Mouse (Mus musculus): ENCODE results near the gene Anxa2.

The Anxa2 gene

GRCm38 (mm10) chr9:69453066-69453900 lies at the start of gene Anxa2:
Gene Anxa2 (plus strand): TSS chr9:69453620.
- peak; percentile 96 for DNase-seq (ENCODE audit: low read depth)

GRCm38 (mm10) chr9:69404671-69405070 lies 48.7 kb upstream of the Anxa2 start:
- DNase-seq (ENCODE audit: low read depth) = no peak

GRCm38 (mm10) chr9:69419476-69419875 lies 33.9 kb upstream of the Anxa2 start:
- peak; percentile 61 for DNase-seq (ENCODE audit: low read depth)

GRCm38 (mm10) chr9:69430531-69430930 lies 22.9 kb upstream of the Anxa2 start:
- no peak for DNase-seq (ENCODE audit: low read depth)

GRCm38 (mm10) chr9:69431863-69432555 lies 21.4 kb upstream of the Anxa2 start:
- DNase-seq (ENCODE audit: low read depth) = peak; percentile 87

GRCm38 (mm10) chr9:69435194-69435593 lies 18.2 kb upstream of the Anxa2 start:
- no peak for DNase-seq (ENCODE audit: low read depth)

- no peak for DNase-seq (ENCODE audit: low read depth)
Observed at GRCm38 (mm10) chr9:69435662-69436061, 17.8 kb upstream of the Anxa2 start.

- DNase-seq (ENCODE audit: low read depth) = peak; percentile 68
Observed at GRCm38 (mm10) chr9:69439805-69440357, 13.5 kb upstream of the Anxa2 start.

- DNase-seq (ENCODE audit: low read depth) = peak; percentile 20
Observed at GRCm38 (mm10) chr9:69442471-69443038, 10.9 kb upstream of the Anxa2 start.

- peak; percentile 93 for DNase-seq (ENCODE audit: low read depth)
Observed at GRCm38 (mm10) chr9:69443203-69443602, 10.2 kb upstream of the Anxa2 start.

GRCm38 (mm10) chr9:69448801-69449200 lies 4.6 kb upstream of the Anxa2 start:
- DNase-seq (ENCODE audit: low read depth) = no peak

GRCm38 (mm10) chr9:69450636-69451035 lies 2.8 kb upstream of the Anxa2 start:
- no peak for DNase-seq (ENCODE audit: low read depth)

- no peak for DNase-seq (ENCODE audit: low read depth)
Observed at GRCm38 (mm10) chr9:69451886-69452810, 1.3 kb upstream of the Anxa2 start.

GRCm38 (mm10) chr9:69453901-69454666 lies 664 bp downstream of the Anxa2 start:
- peak; percentile 59 for DNase-seq (ENCODE audit: low read depth)

- no peak for DNase-seq (ENCODE audit: low read depth)
Observed at GRCm38 (mm10) chr9:69454691-69455090, 1.3 kb downstream of the Anxa2 start.

- peak; percentile 68 for DNase-seq (ENCODE audit: low read depth)
Observed at GRCm38 (mm10) chr9:69455391-69455790, 2.0 kb downstream of the Anxa2 start.

- peak; percentile 46 for DNase-seq (ENCODE audit: low read depth)
Observed at GRCm38 (mm10) chr9:69456406-69457075, 3.1 kb downstream of the Anxa2 start.

- no peak for DNase-seq (ENCODE audit: low read depth)
Observed at GRCm38 (mm10) chr9:69457143-69457542, 3.7 kb downstream of the Anxa2 start.

- DNase-seq (ENCODE audit: low read depth) = peak; percentile 98
Observed at GRCm38 (mm10) chr9:69457747-69458625, 4.6 kb downstream of the Anxa2 start.
